Mouse (Mus musculus): Measurements from ENCODE around the gene Tmem8. TPM values are rescaled to one million over a fixed set of nuclear protein-coding genes. Genes with fewer than 3 reads are reported as not detected.
"Not testable (repeated sequence)": the region's sequence is repeated elsewhere in the genome, so short reads cannot be mapped to it uniquely, and the experiment has no call there.

Tmem8 gene
- polyA plus RNA-seq, 1 experiment from 2014 or later = 12.1 TPM

- Histone ChIP-seq H3K36me3 (ENCODE audit: control insufficient read depth, insufficient read depth, low read length) (no peaks in the 10 kb centered on the region), H3K4me3 (ENCODE audit: low read length) (no peak overlapping the region), H3K9me3 (ENCODE audit: control insufficient read depth, low read length) (no peaks in the 10 kb centered on the region), H3K27ac (ENCODE audit: low read length) (no peak overlapping the region), H3K4me2 (ENCODE audit: low read depth, low read length) (no peak overlapping the region), H3K4me1 (ENCODE audit: control insufficient read depth, insufficient read depth, low read length) (no peaks in the 10 kb centered on the region), H3K27me3 (replicated peaks; ENCODE audit: control insufficient read depth, insufficient read depth, low read length) (peaks cover 2% of the 10 kb centered on the region; the same call in 1 of the 2 replicates), H3K9ac (ENCODE audit: low read depth, low read length) (no peak overlapping the region)
- ATAC-seq = no peak
- WGBS = 70% methylated on average over 4 of the region's 4 CpGs
Measured at GRCm38 (mm10) chr17:26105619-26106018, 7.5 kb upstream of the Tmem8 start.

GRCm38 (mm10) chr17:26110156-26110555, 2.9 kb upstream of the Tmem8 start:
- Histone ChIP-seq H3K4me2 (ENCODE audit: low read depth, low read length) (no peak overlapping the region), H3K27me3 (replicated peaks; ENCODE audit: control insufficient read depth, insufficient read depth, low read length) (peaks cover 32% of the 10 kb centered on the region), H3K4me3 (ENCODE audit: low read length) (no peak overlapping the region), H3K9ac (ENCODE audit: low read depth, low read length) (no peak overlapping the region), H3K9me3 (ENCODE audit: control insufficient read depth, low read length) (no peaks in the 10 kb centered on the region), H3K27ac (ENCODE audit: low read length) (no peak overlapping the region), H3K4me1 (ENCODE audit: control insufficient read depth, insufficient read depth, low read length) (peaks cover 5% of the 10 kb centered on the region; the same call in 1 of the 2 replicates), H3K36me3 (ENCODE audit: control insufficient read depth, insufficient read depth, low read length) (no peaks in the 10 kb centered on the region)
- WGBS = 41% methylated on average over 4 of the region's 4 CpGs
- ATAC-seq = no peak

GRCm38 (mm10) chr17:26111024-26111423, 2.1 kb upstream of the Tmem8 start:
- Histone ChIP-seq H3K4me3 (ENCODE audit: low read length) (no peak overlapping the region), H3K9me3 (ENCODE audit: control insufficient read depth, low read length) (no peaks in the 10 kb centered on the region), H3K4me2 (ENCODE audit: low read depth, low read length) (no peak overlapping the region), H3K27me3 (replicated peaks; ENCODE audit: control insufficient read depth, insufficient read depth, low read length) (peaks cover 39% of the 10 kb centered on the region), H3K9ac (ENCODE audit: low read depth, low read length) (no peak overlapping the region; the same call in 1 of the 2 replicates), H3K27ac (ENCODE audit: low read length) (no peak overlapping the region), H3K36me3 (ENCODE audit: control insufficient read depth, insufficient read depth, low read length) (no peaks in the 10 kb centered on the region), H3K4me1 (ENCODE audit: control insufficient read depth, insufficient read depth, low read length) (peaks cover 5% of the 10 kb centered on the region)
- 21% methylated on average over 4 of the region's 4 CpGs for WGBS
- no peak for ATAC-seq

- H3K27ac ChIP-seq (ENCODE audit: low read length) = no peak overlapping the region
- H3K4me2 ChIP-seq (ENCODE audit: low read depth, low read length) = no peak overlapping the region
- WGBS = 30% methylated on average over 4 of the region's 4 CpGs
- ATAC-seq = no peak
- H3K9me3 ChIP-seq (ENCODE audit: control insufficient read depth, low read length) = no peaks in the 10 kb centered on the region
- no peak overlapping the region for H3K4me3 ChIP-seq (ENCODE audit: low read length)
- no peaks in the 10 kb centered on the region for H3K36me3 ChIP-seq (ENCODE audit: control insufficient read depth, insufficient read depth, low read length)
- peaks cover 39% of the 10 kb centered on the region for H3K27me3 ChIP-seq (replicated peaks; ENCODE audit: control insufficient read depth, insufficient read depth, low read length)
- no peak overlapping the region for H3K9ac ChIP-seq (ENCODE audit: low read depth, low read length)
- H3K4me1 ChIP-seq (ENCODE audit: control insufficient read depth, insufficient read depth, low read length) = peaks cover 5% of the 10 kb centered on the region
Measured at GRCm38 (mm10) chr17:26111722-26112121, 1.4 kb upstream of the Tmem8 start.

GRCm38 (mm10) chr17:26112751-26113150, 348 bp upstream of the Tmem8 start:
- peak overlapping the region; percentile 74 for H3K4me3 ChIP-seq (ENCODE audit: low read length)
- H3K27ac ChIP-seq (ENCODE audit: low read length) = peak overlapping the region; percentile 80; the same call in 1 of the 2 replicates
- H3K4me2 ChIP-seq (ENCODE audit: low read depth, low read length) = peak overlapping the region; percentile 87
- no peak for ATAC-seq
- no peaks in the 10 kb centered on the region for H3K36me3 ChIP-seq (ENCODE audit: control insufficient read depth, insufficient read depth, low read length)
- 17% methylated on average over 14 of the region's 14 CpGs for WGBS
- H3K4me1 ChIP-seq (ENCODE audit: control insufficient read depth, insufficient read depth, low read length) = peaks cover 5% of the 10 kb centered on the region
- H3K27me3 ChIP-seq (replicated peaks; ENCODE audit: control insufficient read depth, insufficient read depth, low read length) = peaks cover 39% of the 10 kb centered on the region
- H3K9ac ChIP-seq (ENCODE audit: low read depth, low read length) = peak overlapping the region; percentile 83; the same call in 1 of the 2 replicates
- H3K9me3 ChIP-seq (ENCODE audit: control insufficient read depth, low read length) = no peaks in the 10 kb centered on the region

- Histone ChIP-seq H3K27me3 (replicated peaks; ENCODE audit: control insufficient read depth, insufficient read depth, low read length) (peaks cover 39% of the 10 kb centered on the region), H3K36me3 (ENCODE audit: control insufficient read depth, insufficient read depth, low read length) (no peaks in the 10 kb centered on the region), H3K4me3 (ENCODE audit: low read length) (peak overlapping the region; percentile 74), H3K27ac (ENCODE audit: low read length) (peak overlapping the region; percentile 80), H3K9ac (ENCODE audit: low read depth, low read length) (peak overlapping the region; percentile 83), H3K4me2 (ENCODE audit: low read depth, low read length) (peak overlapping the region; percentile 87), H3K9me3 (ENCODE audit: control insufficient read depth, low read length) (no peaks in the 10 kb centered on the region), H3K4me1 (ENCODE audit: control insufficient read depth, insufficient read depth, low read length) (peaks cover 5% of the 10 kb centered on the region)
- 15% methylated on average over 8 of the region's 8 CpGs for WGBS
- ATAC-seq = 0 out of 2 replicates have a peak, but pooled peaks have one; percentile 16
Measured at GRCm38 (mm10) chr17:26114061-26114460, 962 bp downstream of the Tmem8 start.

- H3K4me1 ChIP-seq (ENCODE audit: control insufficient read depth, insufficient read depth, low read length) = not testable (repeated sequence)
- WGBS = 69% methylated on average over 7 of the region's 7 CpGs
Measured at GRCm38 (mm10) chr17:26114461-26114860, 1.4 kb downstream of the Tmem8 start.

GRCm38 (mm10) chr17:26115205-26115898, 2.3 kb downstream of the Tmem8 start:
- peak; percentile 22 for ATAC-seq
- no peak overlapping the region for H3K9ac ChIP-seq (ENCODE audit: low read depth, low read length)
- H3K4me2 ChIP-seq (ENCODE audit: low read depth, low read length) = 0 out of 2 replicates have a peak overlapping the region, but pooled peaks have one; percentile 11
- H3K36me3 ChIP-seq (ENCODE audit: control insufficient read depth, insufficient read depth, low read length) = no peaks in the 10 kb centered on the region
- no peaks in the 10 kb centered on the region for H3K9me3 ChIP-seq (ENCODE audit: control insufficient read depth, low read length)
- peaks cover 39% of the 10 kb centered on the region for H3K27me3 ChIP-seq (replicated peaks; ENCODE audit: control insufficient read depth, insufficient read depth, low read length)
- H3K4me3 ChIP-seq (ENCODE audit: low read length) = no peak overlapping the region
- peak overlapping the region; percentile 88 for H3K27ac ChIP-seq (ENCODE audit: low read length)
- peaks cover 10% of the 10 kb centered on the region for H3K4me1 ChIP-seq (ENCODE audit: control insufficient read depth, insufficient read depth, low read length)
- WGBS = 72% methylated on average over 7 of the region's 7 CpGs

More at GRCm38 (mm10) chr17:26114461-26114860, 1.4 kb downstream of the Tmem8 start:
- Histone ChIP-seq H3K27me3 (replicated peaks; ENCODE audit: control insufficient read depth, insufficient read depth, low read length) (peaks cover 39% of the 10 kb centered on the region), H3K4me2 (ENCODE audit: low read depth, low read length) (0 out of 2 replicates have a peak overlapping the region, but pooled peaks have one; percentile 87)
- not testable (repeated sequence) for ATAC-seq; H3K27ac ChIP-seq (ENCODE audit: low read length); H3K9me3 ChIP-seq (ENCODE audit: control insufficient read depth, low read length); H3K4me3 ChIP-seq (ENCODE audit: low read length); H3K9ac ChIP-seq (ENCODE audit: low read depth, low read length); H3K36me3 ChIP-seq (ENCODE audit: control insufficient read depth, insufficient read depth, low read length)

- Histone ChIP-seq H3K36me3 (ENCODE audit: control insufficient read depth, insufficient read depth, low read length) (no peaks in the 10 kb centered on the region), H3K9ac (ENCODE audit: low read depth, low read length) (no peak overlapping the region), H3K27me3 (replicated peaks; ENCODE audit: control insufficient read depth, insufficient read depth, low read length) (peaks cover 34% of the 10 kb centered on the region), H3K4me2 (ENCODE audit: low read depth, low read length) (peak overlapping the region; percentile 22), H3K9me3 (ENCODE audit: control insufficient read depth, low read length) (no peaks in the 10 kb centered on the region), H3K27ac (ENCODE audit: low read length) (peak overlapping the region; percentile 88), H3K4me1 (ENCODE audit: control insufficient read depth, insufficient read depth, low read length) (peaks cover 10% of the 10 kb centered on the region), H3K4me3 (ENCODE audit: low read length) (no peak overlapping the region)
- WGBS = 62% methylated on average over 3 of the region's 3 CpGs
- peak; percentile 19; the same call in 1 of the 2 replicates for ATAC-seq
Measured at GRCm38 (mm10) chr17:26115956-26116487, 2.9 kb downstream of the Tmem8 start.

Measured in intestine, embryonic 16.5 days (tissue).